12 mouse cellular contexts compared by ENCODE assay signal in genomic region chr19:40404582-40404981, GRCm38 (mm10).
DNase-seq lines count a peak whose midpoint lies in the region; ATAC-seq and TF ChIP-seq lines count a peak whose summit lies in the region.
"Had no signal": no experiment of that assay in that cellular context is flagged by ENCODE, and none has a peak within 500 bp of the region (broad histone marks: within the 10 kb centered on the region; RNA-seq: fewer than 3 reads in every experiment).

No protein-coding gene starts in this region.

- H3K36me3 ChIP-seq in hindbrain, postnatal 0 days (ENCODE audit: insufficient read depth, low read length): peaks cover 14% of the 10 kb centered on the region; the same call in 1 of the 2 replicates
- no peaks in the 10 kb centered on the region for H3K36me3 ChIP-seq in hindbrain, embryonic 12.5 days
- no peaks in the 10 kb centered on the region for H3K36me3 ChIP-seq in stomach, embryonic 16.5 days (ENCODE audit: control insufficient read depth, insufficient read depth, low read length)
- H3K36me3 ChIP-seq: embryonic facial prominence, embryonic 13.5 days; limb, embryonic 10.5 days; stomach, embryonic 15.5 days had no signal

- H3K27me3 ChIP-seq in hindbrain, postnatal 0 days (ENCODE audit: insufficient read depth, low read length): no peaks in the 10 kb centered on the region
- no peaks in the 10 kb centered on the region for H3K27me3 ChIP-seq in hindbrain, embryonic 12.5 days
- no peaks in the 10 kb centered on the region for H3K27me3 ChIP-seq in stomach, embryonic 16.5 days (ENCODE audit: control insufficient read depth, insufficient read depth, low read length)
- H3K27me3 ChIP-seq: embryonic facial prominence, embryonic 13.5 days; midbrain, embryonic 13.5 days; stomach, embryonic 15.5 days had no signal

- no peaks in the 10 kb centered on the region for H3K9me3 ChIP-seq in hindbrain, postnatal 0 days (ENCODE audit: low read length)
- no peaks in the 10 kb centered on the region for H3K9me3 ChIP-seq in hindbrain, embryonic 12.5 days (replicated peaks)
- no peaks in the 10 kb centered on the region for H3K9me3 ChIP-seq in stomach, embryonic 16.5 days (replicated peaks; ENCODE audit: control insufficient read depth, low read length)
- H3K9me3 ChIP-seq: embryonic facial prominence, embryonic 13.5 days; limb, embryonic 10.5 days; midbrain, embryonic 13.5 days; stomach, embryonic 15.5 days had no signal

- no peak overlapping the region for H3K4me2 ChIP-seq in hindbrain, postnatal 0 days (ENCODE audit: low read depth, low read length)
- no peak overlapping the region for H3K4me2 ChIP-seq in hindbrain, embryonic 12.5 days (replicated peaks)
- H3K4me2 ChIP-seq in stomach, embryonic 16.5 days (ENCODE audit: low read depth, low read length): no peak overlapping the region
- H3K4me2 ChIP-seq: embryonic facial prominence, embryonic 13.5 days; midbrain, embryonic 13.5 days; stomach, embryonic 15.5 days had no signal

- H3K4me3 ChIP-seq in hindbrain, postnatal 0 days (ENCODE audit: low read length): no peak overlapping the region
- H3K4me3 ChIP-seq in hindbrain, embryonic 12.5 days: no peak overlapping the region
- H3K4me3 ChIP-seq in stomach, embryonic 16.5 days (replicated peaks; ENCODE audit: low read length): no peak overlapping the region
- H3K4me3 ChIP-seq: embryonic facial prominence, embryonic 13.5 days; limb, embryonic 10.5 days; midbrain, embryonic 13.5 days; stomach, embryonic 15.5 days had no signal

- H3K4me1 ChIP-seq in hindbrain, postnatal 0 days (ENCODE audit: insufficient read depth, low read length): peaks cover 1% of the 10 kb centered on the region
- H3K4me1 ChIP-seq in hindbrain, embryonic 12.5 days: 0 out of 2 replicates have a peak, but pooled peaks cover 2% of the 10 kb centered on the region
- H3K4me1 ChIP-seq in stomach, embryonic 16.5 days (ENCODE audit: control insufficient read depth, insufficient read depth, low read length): peaks cover 29% of the 10 kb centered on the region
- H3K4me1 ChIP-seq: midbrain, embryonic 13.5 days had no signal

- ATAC-seq in hindbrain, postnatal 0 days: no peak
- ATAC-seq in hindbrain, embryonic 12.5 days (ENCODE audit: low FRiP score): no peak
- peak; percentile 42 for ATAC-seq in common myeloid progenitor, adult 5-6 weeks (replicated peaks; ENCODE audit: low read depth, poor library complexity, severe bottlenecking)
- ATAC-seq in stomach, embryonic 16.5 days (ENCODE audit: insufficient read depth, low FRiP score): no peak
- ATAC-seq in monocyte, adult 5-6 weeks (replicated peaks; ENCODE audit: insufficient number of reproducible peaks, low FRiP score, low TSS enrichment, poor library complexity, severe bottlenecking): no peak
- ATAC-seq: midbrain, embryonic 13.5 days had no signal

- WGBS in hindbrain, postnatal 0 days: 86% methylated on average over 2 of the region's 2 CpGs
- WGBS in hindbrain, embryonic 12.5 days: 68% methylated on average over 2 of the region's 2 CpGs
- WGBS in stomach, embryonic 16.5 days: 75% methylated on average over 2 of the region's 2 CpGs

- peak; percentile 35; the same call in 1 of the 2 replicates for TF ChIP-seq CTCF in hindbrain, postnatal 0 days (IDR thresholded peaks at IDR 0.05; ENCODE audit: low read depth)

- no peak for DNase-seq in hindbrain, postnatal 0 days (ENCODE audit: low spot score)
- peak; percentile 41 for DNase-seq in thymus, postnatal 0 days (ENCODE audit: low spot score)
- no peak for DNase-seq in thymus, postnatal 36 days
- no peak for DNase-seq in layer of hippocampus, adult 11-12 months (ENCODE audit: low spot score)

- H3K9ac ChIP-seq in hindbrain, postnatal 0 days (replicated peaks; ENCODE audit: low read length): no peak overlapping the region
- no peak overlapping the region for H3K9ac ChIP-seq in hindbrain, embryonic 12.5 days
- H3K9ac ChIP-seq in stomach, embryonic 16.5 days (ENCODE audit: low read length): no peak overlapping the region
- H3K9ac ChIP-seq: embryonic facial prominence, embryonic 13.5 days; midbrain, embryonic 13.5 days; stomach, embryonic 15.5 days had no signal

- H3K27ac ChIP-seq in hindbrain, postnatal 0 days: no peak overlapping the region
- H3K27ac ChIP-seq in hindbrain, embryonic 12.5 days: no peak overlapping the region
- H3K27ac ChIP-seq in stomach, embryonic 16.5 days (ENCODE audit: low read length): peak overlapping the region; percentile 86; the same call in 1 of the 2 replicates
- H3K27ac ChIP-seq: embryonic facial prominence, embryonic 13.5 days; limb, embryonic 10.5 days; midbrain, embryonic 13.5 days had no signal
